Mouse (Mus musculus): ENCODE data around the gene Abi3.

Gene Abi3

DNA sequence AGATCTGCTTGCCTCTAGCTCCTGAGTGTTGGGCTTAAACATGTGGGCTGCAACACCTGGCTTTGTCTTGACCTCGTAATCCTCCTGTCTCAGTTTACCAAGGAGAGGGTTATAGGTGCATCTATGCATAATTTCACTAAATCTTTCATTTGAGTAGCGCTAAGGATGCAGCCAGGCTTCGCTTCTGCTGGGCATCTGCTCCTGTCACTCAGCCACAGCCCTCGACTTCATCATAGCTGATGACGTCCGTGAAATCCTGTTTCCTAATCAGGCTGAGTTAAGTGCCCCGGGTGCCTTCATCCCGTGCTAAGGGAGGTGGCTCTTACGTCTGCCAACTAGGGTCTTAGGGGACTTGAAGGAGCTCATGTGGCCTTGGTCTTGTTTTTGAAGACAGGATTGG is 58.3 kb downstream of the Abi3 start:
- no peak for DNase-seq (ENCODE audit: low spot score)

DNA sequence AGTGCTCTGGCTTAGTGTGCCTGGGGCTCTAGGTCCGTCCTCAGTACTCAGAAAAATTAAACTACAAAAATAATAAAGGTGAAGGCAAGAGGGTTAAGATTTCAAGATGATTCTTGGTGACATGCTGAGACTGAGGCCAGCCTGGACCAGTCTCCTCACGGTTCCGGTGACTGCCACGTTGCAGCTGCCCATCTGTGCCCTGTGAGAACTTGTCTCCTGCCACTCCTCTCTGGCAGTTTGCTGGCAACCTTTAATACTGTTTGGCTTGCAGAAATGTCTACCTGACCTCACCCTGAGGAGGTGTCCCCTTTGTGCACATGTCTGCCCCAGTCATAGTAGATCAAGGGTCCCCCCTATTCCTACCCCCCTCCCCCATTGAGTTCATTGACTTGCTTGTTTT is 58.8 kb downstream of the Abi3 start:
- DNase-seq (ENCODE audit: low spot score), result no peak

DNA sequence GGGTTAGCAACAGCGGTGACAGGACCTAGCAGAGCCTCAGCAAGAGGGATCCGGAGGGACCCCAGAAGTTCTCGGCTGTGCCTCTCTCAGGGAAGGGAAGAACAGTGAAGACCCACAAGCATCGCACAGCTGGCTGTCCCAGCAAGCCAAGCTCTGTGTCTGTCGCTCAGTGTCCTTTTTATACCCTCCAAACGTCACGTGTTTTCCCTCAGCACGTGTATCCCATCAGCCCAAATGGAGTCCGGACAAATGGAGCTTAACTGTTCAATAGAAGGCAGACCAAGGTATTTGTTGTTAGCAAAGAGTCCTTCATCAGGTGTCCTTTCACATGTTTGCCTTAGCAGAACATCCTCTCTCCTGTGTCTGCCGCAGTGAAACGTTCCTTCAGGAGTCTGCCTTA is 60.7 kb downstream of the Abi3 start:
- DNase-seq (ENCODE audit: low spot score), result no peak

DNA sequence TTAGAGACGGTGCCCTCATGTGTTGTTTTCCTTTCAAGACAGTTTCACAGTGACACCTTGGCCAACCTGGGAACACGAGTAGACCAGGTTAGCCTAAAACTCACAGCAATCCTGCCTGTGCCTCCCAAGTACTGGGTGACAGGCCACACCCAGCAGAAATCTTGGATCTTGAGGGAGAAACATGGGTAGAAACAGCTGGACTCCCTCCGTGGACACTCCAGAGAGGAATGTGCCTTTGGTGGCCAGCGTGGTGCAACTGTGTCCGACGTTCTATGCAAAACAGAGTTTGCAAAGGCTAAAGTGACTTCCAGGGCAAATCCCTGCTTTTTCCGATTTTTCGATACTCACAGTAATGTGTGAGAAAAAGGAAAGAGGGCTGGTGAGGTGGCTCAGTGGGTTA is 61.8 kb downstream of the Abi3 start:
- DNase-seq (ENCODE audit: low spot score), result no peak

Measured in c-Kit-positive CD71-positive TER-119-positive erythroid progenitor cells, embryonic 14.5 days (primary cell).